Mouse (Mus musculus): ENCODE measurements around the gene Selenon. TPM values are rescaled to one million over a fixed set of nuclear protein-coding genes. Genes with fewer than 3 reads are reported as not detected.
A peak's percentile ranks its signal among the peaks of the same experiment; 100 is the strongest.
"Not testable (repeated sequence)": the region's sequence is repeated elsewhere in the genome, so short reads cannot be mapped to it uniquely, and the experiment has no call there.

The Selenon gene
- polyA plus RNA-seq, 1 experiment from 2014 or later = 5.4 TPM

DNA sequence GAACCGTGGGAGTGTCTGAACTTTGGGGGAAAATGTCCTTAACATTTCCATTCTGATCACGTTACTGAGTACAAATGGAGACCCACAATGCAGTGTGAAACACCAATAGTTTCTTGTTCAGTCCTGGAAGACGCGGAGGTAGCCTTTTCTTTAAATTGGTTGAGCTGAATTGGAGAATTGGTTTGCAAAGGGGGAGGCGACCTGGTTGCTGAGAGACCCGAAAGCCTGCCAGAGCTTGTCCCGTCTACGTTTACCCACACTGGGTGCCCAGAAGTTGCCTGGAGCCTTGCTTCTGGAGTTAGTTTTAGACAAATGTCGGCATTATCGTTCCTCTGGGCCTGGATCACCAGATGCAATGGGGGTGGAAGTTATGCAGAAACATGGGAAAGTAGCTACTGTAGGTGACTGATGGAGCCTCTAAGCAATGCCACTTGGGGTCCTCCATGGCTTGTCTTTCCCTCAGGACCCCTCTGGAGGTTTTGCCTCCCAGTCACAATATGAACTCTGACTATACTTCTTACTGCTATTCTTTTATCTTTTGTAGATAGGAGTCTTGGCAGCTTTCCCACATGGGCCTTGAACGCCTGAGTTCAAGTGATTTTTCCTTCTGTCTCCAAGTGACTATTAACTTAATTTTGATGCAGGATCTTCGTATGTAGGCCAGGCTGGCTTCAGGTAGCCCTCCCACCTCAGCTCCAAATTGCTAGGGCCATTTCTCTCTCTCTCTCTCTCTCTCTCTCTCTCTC, 53.8 kb downstream of the Selenon start:
- WGBS = 61% methylated on average over 12 of the region's 12 CpGs
- Histone ChIP-seq H3K36me3 (ENCODE audit: control insufficient read depth, insufficient read depth) (no peaks in the 10 kb centered on the region), H3K4me3 (ENCODE audit: low read length) (peak overlapping the region; percentile 74; the same call in 1 of the 2 replicates), H3K4me1 (ENCODE audit: control insufficient read depth, insufficient read depth, low read length) (peaks cover 40% of the 10 kb centered on the region), H3K9ac (ENCODE audit: low read length) (no peak overlapping the region), H3K9me3 (replicated peaks; ENCODE audit: control insufficient read depth, low read length) (no peaks in the 10 kb centered on the region), H3K27me3 (ENCODE audit: control insufficient read depth, insufficient read depth, low read length) (no peaks in the 10 kb centered on the region), H3K4me2 (ENCODE audit: low read depth, low read length) (peak overlapping the region; percentile 96), H3K27ac (ENCODE audit: low read length) (no peak overlapping the region)
- no peak for ATAC-seq (replicated peaks; ENCODE audit: extremely low read depth, insufficient read depth, low FRiP score)

DNA sequence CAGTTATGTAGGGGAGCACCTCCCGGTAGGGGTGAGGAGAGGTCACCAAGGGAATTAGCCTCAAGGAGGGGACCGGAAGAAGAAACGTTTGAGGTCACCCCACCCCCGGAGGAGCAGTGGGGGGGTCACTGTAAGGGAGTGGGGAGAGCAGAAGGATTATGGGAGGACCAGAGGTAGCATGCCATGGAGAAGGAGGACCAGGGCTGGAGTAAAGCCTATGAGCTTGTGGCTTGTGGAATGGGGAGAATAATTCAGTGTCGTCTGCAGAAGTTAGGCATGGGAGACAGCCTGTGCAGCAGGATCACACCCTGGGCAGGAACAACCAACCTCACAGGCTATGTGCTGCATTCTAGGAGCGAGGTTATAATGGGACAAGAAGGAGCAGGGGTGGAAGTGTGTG, 54.7 kb downstream of the Selenon start:
- peak overlapping the region; percentile 93 for H3K27ac ChIP-seq (ENCODE audit: low read length)
- peak overlapping the region; percentile 96 for H3K4me2 ChIP-seq (ENCODE audit: low read depth, low read length)
- H3K4me1 ChIP-seq (ENCODE audit: control insufficient read depth, insufficient read depth, low read length) = peaks cover 40% of the 10 kb centered on the region
- no peaks in the 10 kb centered on the region for H3K9me3 ChIP-seq (replicated peaks; ENCODE audit: control insufficient read depth, low read length)
- ATAC-seq (replicated peaks; ENCODE audit: extremely low read depth, insufficient read depth, low FRiP score) = peak; percentile 16; the same call in 1 of the 2 replicates
- no peaks in the 10 kb centered on the region for H3K27me3 ChIP-seq (ENCODE audit: control insufficient read depth, insufficient read depth, low read length)
- WGBS = 3% methylated on average over 6 of the region's 6 CpGs
- no peaks in the 10 kb centered on the region for H3K36me3 ChIP-seq (ENCODE audit: control insufficient read depth, insufficient read depth)
- H3K9ac ChIP-seq (ENCODE audit: low read length) = peak overlapping the region; percentile 82
- peak overlapping the region; percentile 74 for H3K4me3 ChIP-seq (ENCODE audit: low read length)

DNA sequence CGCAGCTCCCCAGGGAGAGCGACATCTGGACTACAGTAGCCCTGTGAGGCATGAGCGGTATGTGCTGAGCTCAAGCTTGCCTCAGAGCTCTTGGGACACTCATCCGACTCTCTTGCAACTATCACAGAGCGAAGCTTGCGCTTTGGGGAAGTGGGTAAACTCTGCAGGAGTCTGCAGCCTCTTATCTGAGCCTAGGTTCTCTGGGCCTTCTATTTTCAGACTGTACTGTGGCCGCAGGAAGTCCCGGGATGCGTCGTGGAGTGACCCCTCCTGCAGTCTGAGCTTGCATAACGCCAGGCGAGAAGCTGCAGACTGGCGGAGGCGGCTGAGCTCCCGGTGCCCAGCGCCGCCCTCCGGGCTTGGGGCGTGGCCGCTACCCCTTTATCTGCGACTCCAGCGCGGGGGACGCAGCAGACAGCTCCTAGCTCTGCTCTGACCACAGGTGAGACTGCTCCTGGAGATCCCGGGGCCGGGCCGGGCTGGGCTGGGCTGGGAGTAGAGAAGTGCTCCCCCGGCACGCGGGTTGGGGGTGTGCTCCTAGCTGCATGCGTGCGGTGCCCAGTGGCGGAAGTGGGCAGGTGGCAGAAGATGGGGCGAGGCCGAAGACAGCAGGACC, 55.3 kb downstream of the Selenon start, which contains the start of gene Paqr7:
Paqr7 (plus strand) TSS at position 103 of the 616 bp plus-strand sequence.
- peak within 1 kb of the TSS; percentile 74 for H3K4me3 ChIP-seq (ENCODE audit: low read length)
- peak within 1 kb of the TSS; percentile 82 for H3K9ac ChIP-seq (ENCODE audit: low read length)
- H3K9me3 ChIP-seq (replicated peaks; ENCODE audit: control insufficient read depth, low read length) = no peaks in the 10 kb centered on the region
- peak within 1 kb of the TSS; percentile 96 for H3K4me2 ChIP-seq (ENCODE audit: low read depth, low read length)
- ATAC-seq (replicated peaks; ENCODE audit: extremely low read depth, insufficient read depth, low FRiP score) = peak; percentile 73
- H3K27ac ChIP-seq (ENCODE audit: low read length) = peak within 1 kb of the TSS; percentile 93
- H3K36me3 ChIP-seq (ENCODE audit: control insufficient read depth, insufficient read depth) = no peaks in the 10 kb centered on the region
- no peaks in the 10 kb centered on the region for H3K27me3 ChIP-seq (ENCODE audit: control insufficient read depth, insufficient read depth, low read length)
- WGBS = 2% methylated on average over 35 of the region's 35 CpGs
- peaks cover 40% of the 10 kb centered on the region for H3K4me1 ChIP-seq (ENCODE audit: control insufficient read depth, insufficient read depth, low read length)

DNA sequence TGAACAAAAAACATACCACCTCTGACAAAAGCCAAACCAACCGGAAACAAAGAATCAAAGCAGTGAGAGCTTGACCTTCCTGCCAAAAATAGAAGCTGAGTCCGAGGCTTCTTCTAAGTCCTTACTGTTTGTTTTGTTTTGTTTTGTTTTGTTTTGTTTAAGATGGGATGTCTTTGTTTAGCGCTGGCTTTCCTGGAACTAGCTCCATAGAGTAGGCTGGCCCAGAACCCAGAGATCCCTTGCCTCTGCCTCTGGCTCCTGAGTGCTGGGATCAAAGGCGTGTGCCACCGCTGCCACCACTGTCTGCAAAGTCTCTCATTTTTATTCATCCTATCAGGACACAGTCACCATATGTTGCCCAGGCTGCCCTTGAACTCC, 56.4 kb downstream of the Selenon start:
- Histone ChIP-seq H3K4me3 (ENCODE audit: low read length) (no peak overlapping the region), H3K27ac (ENCODE audit: low read length) (peak overlapping the region; percentile 93), H3K36me3 (ENCODE audit: control insufficient read depth, insufficient read depth) (no peaks in the 10 kb centered on the region), H3K9me3 (replicated peaks; ENCODE audit: control insufficient read depth, low read length) (no peaks in the 10 kb centered on the region), H3K27me3 (ENCODE audit: control insufficient read depth, insufficient read depth, low read length) (no peaks in the 10 kb centered on the region), H3K4me1 (ENCODE audit: control insufficient read depth, insufficient read depth, low read length) (peaks cover 40% of the 10 kb centered on the region), H3K4me2 (ENCODE audit: low read depth, low read length) (no peak overlapping the region), H3K9ac (ENCODE audit: low read length) (no peak overlapping the region)
- WGBS = 61% methylated on average over 5 of the region's 5 CpGs
- no peak for ATAC-seq (replicated peaks; ENCODE audit: extremely low read depth, insufficient read depth, low FRiP score)

DNA sequence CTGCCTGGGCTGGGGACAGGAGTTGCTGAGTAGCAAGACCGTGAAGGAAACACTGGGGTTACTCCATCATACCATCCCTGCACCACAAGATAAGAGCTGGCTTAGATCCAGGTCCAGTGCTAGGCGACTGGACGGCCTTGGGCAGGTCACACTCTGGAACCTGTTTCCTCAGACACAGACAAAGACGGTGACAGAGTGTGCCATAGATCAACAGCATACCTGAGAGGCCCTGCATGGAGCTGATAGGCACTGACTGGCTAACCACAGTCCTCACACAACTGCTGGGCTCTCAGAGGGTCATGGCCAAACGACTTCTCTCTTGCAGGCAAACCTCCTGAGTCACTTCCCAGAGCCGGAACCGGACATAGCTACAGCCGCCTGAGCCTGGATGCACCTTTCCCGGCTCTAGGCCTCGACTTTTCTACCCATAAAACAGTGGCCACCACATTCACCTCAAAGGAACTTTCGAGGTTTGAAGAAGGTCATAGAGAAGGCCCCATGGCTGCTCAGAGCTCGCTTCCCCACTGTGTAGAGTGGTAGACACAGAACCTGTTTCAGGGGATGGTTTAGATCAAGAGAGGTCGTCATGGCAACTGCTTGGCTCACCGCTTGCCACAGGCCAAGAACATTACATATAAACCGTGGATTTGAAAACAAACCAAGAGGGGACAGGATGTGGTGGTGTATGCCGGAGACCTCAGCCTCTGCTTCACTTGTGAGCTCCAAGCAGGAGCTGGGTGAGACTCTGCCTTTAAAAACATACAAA, 57.0 kb downstream of the Selenon start:
- ATAC-seq (replicated peaks; ENCODE audit: extremely low read depth, insufficient read depth, low FRiP score) = no peak
- Histone ChIP-seq H3K27me3 (ENCODE audit: control insufficient read depth, insufficient read depth, low read length) (no peaks in the 10 kb centered on the region), H3K36me3 (ENCODE audit: control insufficient read depth, insufficient read depth) (no peaks in the 10 kb centered on the region), H3K4me1 (ENCODE audit: control insufficient read depth, insufficient read depth, low read length) (peaks cover 40% of the 10 kb centered on the region), H3K9ac (ENCODE audit: low read length) (no peak overlapping the region), H3K4me3 (ENCODE audit: low read length) (no peak overlapping the region), H3K9me3 (replicated peaks; ENCODE audit: control insufficient read depth, low read length) (no peaks in the 10 kb centered on the region), H3K4me2 (ENCODE audit: low read depth, low read length) (no peak overlapping the region), H3K27ac (ENCODE audit: low read length) (0 out of 2 replicates have a peak overlapping the region, but pooled peaks have one; percentile 2)
- WGBS = 42% methylated on average over 16 of the region's 16 CpGs

DNA sequence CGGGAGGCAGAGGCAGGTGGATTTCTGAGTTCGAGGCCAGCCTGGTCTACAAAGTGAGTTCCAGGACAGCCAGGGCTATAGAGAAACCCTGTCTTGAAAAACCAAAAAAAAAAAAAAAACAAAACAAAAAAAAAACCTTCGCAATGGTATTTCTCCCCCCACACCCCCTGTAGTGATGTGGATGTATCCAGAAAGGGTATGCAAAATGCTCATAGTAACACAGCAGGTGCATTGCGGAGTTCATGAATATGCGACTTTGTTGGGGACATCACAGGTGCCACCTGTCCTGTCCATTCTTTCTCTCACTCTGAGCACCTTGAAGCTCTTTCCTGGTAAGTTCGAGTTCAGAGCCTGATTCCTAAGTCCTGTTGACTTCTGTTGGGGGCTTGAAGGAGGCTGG, 57.8 kb downstream of the Selenon start:
- not testable (repeated sequence) for H3K27me3 ChIP-seq (ENCODE audit: control insufficient read depth, insufficient read depth, low read length); ATAC-seq (replicated peaks; ENCODE audit: extremely low read depth, insufficient read depth, low FRiP score); H3K36me3 ChIP-seq (ENCODE audit: control insufficient read depth, insufficient read depth); H3K4me3 ChIP-seq (ENCODE audit: low read length); H3K9ac ChIP-seq (ENCODE audit: low read length); H3K27ac ChIP-seq (ENCODE audit: low read length); H3K9me3 ChIP-seq (replicated peaks; ENCODE audit: control insufficient read depth, low read length); H3K4me2 ChIP-seq (ENCODE audit: low read depth, low read length)
- H3K4me1 ChIP-seq (ENCODE audit: control insufficient read depth, insufficient read depth, low read length) = peaks cover 40% of the 10 kb centered on the region
- WGBS = 87% methylated on average over 6 of the region's 6 CpGs

DNA sequence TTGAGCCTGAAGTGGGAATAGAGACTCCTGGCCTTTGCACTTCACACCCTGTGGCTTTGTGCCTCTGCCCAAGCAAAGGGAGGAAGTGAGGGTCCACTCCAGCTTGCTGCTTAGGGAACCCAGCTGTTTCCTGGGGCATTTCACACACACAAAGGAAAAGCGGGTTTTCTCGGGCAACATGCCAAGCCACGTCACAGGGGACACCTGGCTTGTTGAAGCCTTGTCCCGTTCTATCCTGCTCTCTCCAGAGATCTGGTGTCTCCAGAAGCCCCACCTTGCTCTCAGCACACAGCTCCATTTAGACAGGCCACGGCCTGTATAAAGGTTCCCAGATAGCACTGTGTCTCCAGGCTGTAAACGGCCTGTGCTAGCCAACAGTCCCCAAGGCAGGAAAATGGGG, 60.2 kb downstream of the Selenon start:
- Histone ChIP-seq H3K27me3 (ENCODE audit: control insufficient read depth, insufficient read depth, low read length) (no peaks in the 10 kb centered on the region), H3K9me3 (replicated peaks; ENCODE audit: control insufficient read depth, low read length) (no peaks in the 10 kb centered on the region), H3K4me2 (ENCODE audit: low read depth, low read length) (no peak overlapping the region), H3K27ac (ENCODE audit: low read length) (no peak overlapping the region), H3K9ac (ENCODE audit: low read length) (no peak overlapping the region), H3K4me1 (ENCODE audit: control insufficient read depth, insufficient read depth, low read length) (peaks cover 22% of the 10 kb centered on the region), H3K36me3 (ENCODE audit: control insufficient read depth, insufficient read depth) (no peaks in the 10 kb centered on the region), H3K4me3 (ENCODE audit: low read length) (no peak overlapping the region)
- 55% methylated on average over 6 of the region's 6 CpGs for WGBS
- ATAC-seq (replicated peaks; ENCODE audit: extremely low read depth, insufficient read depth, low FRiP score) = no peak

DNA sequence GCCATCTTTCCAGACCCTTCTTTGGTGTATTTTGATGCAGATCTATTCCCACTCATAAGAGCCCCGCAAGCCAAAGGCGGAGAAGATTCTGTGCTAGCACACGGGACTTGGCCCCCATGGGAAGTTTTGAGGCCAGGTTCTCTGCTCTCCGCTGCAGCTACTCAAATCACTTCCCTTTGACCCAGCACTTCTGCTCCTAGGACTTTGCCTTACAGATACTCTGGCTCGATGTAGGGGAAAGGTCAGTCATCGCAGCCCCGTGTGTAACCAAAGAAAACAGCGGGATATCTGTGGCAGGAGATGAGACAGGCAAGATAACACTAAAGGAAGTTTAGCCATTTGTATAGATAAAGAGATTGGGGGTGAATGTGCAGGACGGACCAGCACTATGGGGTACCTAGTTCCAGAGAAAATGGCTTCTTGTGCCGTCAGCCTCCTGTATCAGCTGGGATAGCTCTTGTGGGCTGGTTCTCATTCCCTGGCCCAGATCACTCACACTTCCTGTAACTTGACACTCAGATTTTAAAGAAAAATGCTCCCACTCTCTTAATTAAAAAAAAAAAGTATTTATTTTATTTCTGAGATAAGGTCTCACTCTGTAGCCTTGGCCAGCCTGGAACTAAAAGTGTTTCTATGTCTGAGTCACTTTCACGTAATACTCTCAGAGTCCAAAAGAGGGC, 61.8 kb downstream of the Selenon start:
- Histone ChIP-seq H3K27me3 (ENCODE audit: control insufficient read depth, insufficient read depth, low read length) (no peaks in the 10 kb centered on the region), H3K27ac (ENCODE audit: low read length) (no peak overlapping the region), H3K4me3 (ENCODE audit: low read length) (no peak overlapping the region), H3K36me3 (ENCODE audit: control insufficient read depth, insufficient read depth) (no peaks in the 10 kb centered on the region), H3K9me3 (replicated peaks; ENCODE audit: control insufficient read depth, low read length) (no peaks in the 10 kb centered on the region), H3K4me2 (ENCODE audit: low read depth, low read length) (no peak overlapping the region), H3K9ac (ENCODE audit: low read length) (no peak overlapping the region), H3K4me1 (ENCODE audit: control insufficient read depth, insufficient read depth, low read length) (peaks cover 8% of the 10 kb centered on the region)
- WGBS = 74% methylated on average over 11 of the region's 11 CpGs
- ATAC-seq (replicated peaks; ENCODE audit: extremely low read depth, insufficient read depth, low FRiP score) = no peak
